Mouse (Mus musculus): ENCODE data around the gene Slc24a3. TPM values are rescaled to one million over a fixed set of nuclear protein-coding genes. Genes with fewer than 3 reads are reported as not detected.

Slc24a3 gene
- 33.3 and 33.7 TPM in 2 replicates for polyA plus RNA-seq (2012; rRNA removed)

GRCm38 (mm10) chr2:145167664-145168360, at the start of gene Slc24a3:
Gene Slc24a3 (plus strand): TSS chr2:145167754.

DNA sequence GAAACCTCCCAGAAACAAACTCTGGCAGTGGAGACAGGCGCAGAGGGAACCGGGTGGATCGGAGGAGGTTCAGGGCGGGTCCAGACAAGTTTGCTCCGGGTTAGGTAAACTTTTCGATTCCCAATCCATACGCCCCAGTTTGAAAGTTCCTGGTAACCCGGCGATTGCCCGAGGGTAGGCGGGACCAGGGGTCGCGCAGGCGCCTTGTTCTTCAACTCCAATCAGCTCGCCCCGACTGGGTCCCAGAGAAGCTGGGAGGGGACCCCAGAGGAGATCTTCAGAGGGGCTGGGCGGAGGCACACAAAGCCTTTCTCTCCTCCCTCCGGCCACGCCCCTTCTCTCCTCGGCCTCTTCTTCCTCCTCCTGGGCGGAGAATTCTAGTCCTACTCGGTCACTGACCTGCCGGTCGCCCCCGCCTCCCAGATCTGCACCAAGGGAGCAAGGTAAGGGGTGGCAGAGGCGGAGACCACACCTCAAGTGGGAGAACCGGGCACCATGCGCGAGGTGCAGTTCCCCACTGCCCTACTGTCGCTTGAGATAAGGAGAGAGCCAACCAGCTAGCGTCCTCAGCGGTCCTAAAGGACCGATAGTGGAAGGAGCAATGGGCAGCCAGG, 507.7 kb downstream of the Slc24a3 start, which contains the start of gene Rin2:
TSS of gene Rin2 (plus strand) at position 74 of the 614 bp plus-strand sequence.

